Mouse (Mus musculus) heart, postnatal 25 days (tissue): ENCODE results near the gene Rexo2. TPM values are rescaled to one million over a fixed set of nuclear protein-coding genes. Genes with fewer than 3 reads are reported as not detected.
"Not testable (repeated sequence)": the region's sequence is repeated elsewhere in the genome, so short reads cannot be mapped to it uniquely, and the experiment has no call there.

Source experiments
- DNase-seq: peaks from one replicate; pipeline ENCODE4 v3.0.0; 2022; ENCODE audit warnings: low spot score
- intact Hi-C: fragments of 180-260 bp; cut with DNase I; formaldehyde crosslinking; loops from one replicate; pipeline ENCODE4 v1.15.1; 2025
- total RNA-seq, 2 experiments: library from RNA; stranded (reverse); gene quantifications; 2 replicates each; pipeline ENCODE4 v1.2.3; 2021

Rexo2 gene
- total RNA-seq, 2 experiments from 2014 or later = 64.7 to 67.1 TPM

DNA sequence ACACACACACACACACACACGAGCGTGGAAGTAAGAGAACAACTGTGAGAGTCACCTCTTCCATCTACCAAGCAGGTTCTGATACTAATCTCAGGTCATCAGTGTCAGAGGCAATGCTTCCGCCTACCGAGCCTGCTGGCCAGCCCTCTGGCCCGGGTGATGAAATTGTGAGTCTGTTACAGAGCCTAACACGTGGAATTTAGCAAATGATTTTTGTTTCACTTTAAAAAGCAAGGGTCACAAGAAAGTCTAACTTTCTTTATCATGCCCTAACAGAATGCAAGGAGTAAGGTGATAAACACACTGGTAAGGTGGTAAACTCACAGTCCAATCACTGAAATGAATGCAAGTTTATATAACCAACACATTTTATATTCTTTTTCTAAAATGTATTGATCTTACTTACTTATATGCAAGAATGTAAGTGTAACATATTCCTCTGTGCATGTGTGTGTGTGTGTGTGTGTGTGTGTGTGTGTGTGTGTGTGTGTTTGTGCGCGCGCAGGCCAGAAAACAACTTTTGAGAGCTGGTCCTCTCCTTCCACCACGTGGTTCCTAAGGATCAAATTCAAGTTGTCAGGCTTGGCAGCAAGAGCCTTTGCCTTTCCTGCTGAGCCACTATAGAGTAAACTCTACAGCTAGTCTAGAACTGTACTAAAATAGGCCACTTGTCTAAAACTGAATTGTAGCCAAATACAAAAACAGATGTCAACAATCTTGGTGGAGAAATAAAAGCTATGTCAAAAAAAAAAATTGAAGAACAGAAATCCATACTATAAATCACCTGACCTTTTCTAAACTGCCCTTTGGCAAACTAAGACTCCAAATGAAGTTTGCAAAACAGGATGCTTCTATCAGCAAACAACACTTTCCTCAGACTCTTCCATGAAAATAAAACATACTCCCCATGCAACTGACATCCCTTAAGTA is 3.9 kb downstream of the Rexo2 start:
- intact Hi-C loops = loop anchor here (10.0 kb wide), 1 partner anchor 388 kb away; no protein-coding TSS in a partner anchor
- DNase-seq = no peak

DNA sequence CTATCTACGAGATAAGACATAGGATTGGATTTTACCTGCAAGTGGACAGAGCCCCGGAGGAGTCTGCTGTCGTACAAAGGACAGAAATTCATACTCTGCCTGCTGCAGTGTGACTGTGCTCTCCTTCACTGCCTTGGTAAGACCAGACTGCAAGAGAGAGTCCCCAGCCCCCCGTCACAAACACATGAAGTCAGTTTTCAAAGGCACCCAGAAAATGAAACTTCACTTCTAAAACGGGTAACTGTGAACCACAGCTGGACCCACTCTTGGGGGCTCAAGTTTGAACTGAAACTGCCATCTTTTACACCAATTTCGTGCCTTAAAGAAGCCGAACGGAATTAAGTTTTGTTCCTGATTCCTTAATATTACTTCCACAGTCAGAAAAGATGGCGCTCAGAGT is 6.1 kb downstream of the Rexo2 start:
- no peak for DNase-seq
- intact Hi-C loops = loop anchor here (10.0 kb wide), 1 partner anchor 390 kb away; no protein-coding TSS in a partner anchor

DNA sequence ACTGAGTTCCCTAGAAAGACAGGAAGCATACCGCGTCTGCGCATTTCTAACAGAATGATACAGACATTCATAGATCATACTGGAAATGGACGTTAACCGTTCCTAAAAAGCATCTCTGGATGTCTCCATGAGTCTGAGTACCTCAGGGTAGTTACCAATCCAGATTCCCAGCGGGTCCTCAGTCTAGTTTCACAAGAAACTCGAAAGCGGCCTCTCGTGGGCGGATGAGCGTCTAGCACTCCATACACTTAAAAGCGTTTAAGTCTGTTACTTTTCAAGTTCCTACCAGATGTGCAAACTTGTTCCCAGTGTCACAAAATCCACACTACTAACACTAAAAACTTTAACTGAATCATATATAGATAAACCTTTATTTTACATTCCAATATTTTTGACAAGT is 7.3 kb downstream of the Rexo2 start:
- no peak for DNase-seq
- intact Hi-C loops = loop anchor here (10.0 kb wide), 1 partner anchor 392 kb away; no protein-coding TSS in a partner anchor

GRCm38 (mm10) chr9:48472441-48473025 is 7.9 kb downstream of the Rexo2 start:
- intact Hi-C loops = loop anchor here (10.0 kb wide), 1 partner anchor 392 kb away; no protein-coding TSS in a partner anchor
- no peak for DNase-seq

GRCm38 (mm10) chr9:48467471-48467870 is 13.0 kb downstream of the Rexo2 start:
- intact Hi-C loops = loop anchor here (2.0 to 10.0 kb wide), 4 partner anchors 93 to 507 kb away; no protein-coding TSS in a partner anchor
- not testable (repeated sequence) for DNase-seq

DNA sequence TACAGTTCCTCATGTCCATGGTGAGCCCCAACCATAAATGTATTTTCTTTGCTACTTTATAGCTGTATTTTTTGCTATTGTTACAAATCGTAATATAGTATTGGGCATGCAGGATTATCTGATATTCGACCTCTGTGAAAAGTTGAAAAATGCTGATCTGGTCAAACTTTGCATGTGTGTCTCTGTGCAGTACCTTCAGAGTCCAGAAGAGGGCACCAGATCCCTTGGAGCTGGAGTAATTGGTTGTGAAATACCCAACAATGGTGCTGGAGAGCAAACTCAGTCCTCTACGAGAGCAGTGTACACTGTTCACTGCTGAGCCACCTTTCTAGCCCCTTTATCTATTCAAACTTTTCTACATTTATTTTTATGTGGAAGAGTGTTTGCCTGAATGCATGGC is 13.6 kb downstream of the Rexo2 start:
- intact Hi-C loops = loop anchor here (2.0 to 10.0 kb wide), 4 partner anchors 94 to 508 kb away; no protein-coding TSS in a partner anchor
- DNase-seq = no peak

DNA sequence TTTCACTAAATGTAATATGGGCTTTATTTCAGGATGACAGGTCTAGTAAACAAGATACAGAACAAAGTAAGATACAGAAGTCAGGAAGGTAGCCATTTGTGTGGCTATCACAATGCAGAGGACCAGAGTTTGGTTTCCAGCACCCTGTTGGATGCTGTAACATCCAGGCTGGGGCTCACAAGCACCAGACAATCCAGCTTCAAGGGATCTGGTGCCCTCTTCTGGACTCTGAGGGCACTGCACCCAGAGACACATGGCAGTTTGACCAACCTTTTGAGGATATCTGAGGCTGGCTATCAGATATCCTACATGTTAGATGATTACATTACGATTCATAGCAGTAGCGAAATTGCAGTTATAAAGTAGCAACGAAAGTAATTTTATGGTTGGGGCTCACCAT is 14.8 kb downstream of the Rexo2 start:
- no peak for DNase-seq
- intact Hi-C loops = loop anchor here (2.0 to 10.0 kb wide), 4 partner anchors 95 to 509 kb away; no protein-coding TSS in a partner anchor

- intact Hi-C loops = loop anchor here (10.0 kb wide), 2 partner anchors 197 to 513 kb away; no protein-coding TSS in a partner anchor
- DNase-seq = no peak
These were observed 18.9 kb downstream of the Rexo2 start for GRCm38 (mm10) chr9:48461545-48461944.

- intact Hi-C loops = loop anchor here (10.0 kb wide), 2 partner anchors 196 to 514 kb away; no protein-coding TSS in a partner anchor
- no peak for DNase-seq
These were observed 19.7 kb downstream of the Rexo2 start for GRCm38 (mm10) chr9:48460720-48461119.

GRCm38 (mm10) chr9:48459391-48459790 is 21.0 kb downstream of the Rexo2 start:
- no peak for DNase-seq
- intact Hi-C loops = no loop called here

DNA sequence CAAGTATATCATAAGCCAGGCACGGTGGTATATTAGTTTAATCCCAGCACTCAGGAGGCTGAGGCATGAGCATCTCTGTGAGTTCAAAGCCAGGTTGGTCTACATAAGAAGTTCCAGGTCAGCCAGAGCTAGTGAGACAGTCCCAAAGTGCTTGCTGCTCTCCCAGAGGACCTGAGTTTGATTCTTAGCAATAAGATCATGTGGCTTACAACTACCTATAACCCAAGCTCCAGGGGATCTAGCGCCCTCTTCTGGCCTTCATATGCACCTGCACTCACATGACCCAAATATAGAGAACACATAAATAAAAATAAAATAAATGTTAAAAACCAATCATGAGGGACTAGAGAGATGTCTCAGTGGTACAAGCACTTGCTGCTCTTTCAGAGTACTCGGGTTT is 21.5 kb downstream of the Rexo2 start:
- intact Hi-C loops = no loop called here
- DNase-seq = no peak

GRCm38 (mm10) chr9:48455961-48456360 is 24.5 kb downstream of the Rexo2 start:
- intact Hi-C loops = no loop called here

GRCm38 (mm10) chr9:48450066-48450465 is 30.4 kb downstream of the Rexo2 start:
- DNase-seq = no peak
- intact Hi-C loops = no loop called here

More at GRCm38 (mm10) chr9:48455961-48456360, 24.5 kb downstream of the Rexo2 start:
- DNase-seq = no peak

DNA sequence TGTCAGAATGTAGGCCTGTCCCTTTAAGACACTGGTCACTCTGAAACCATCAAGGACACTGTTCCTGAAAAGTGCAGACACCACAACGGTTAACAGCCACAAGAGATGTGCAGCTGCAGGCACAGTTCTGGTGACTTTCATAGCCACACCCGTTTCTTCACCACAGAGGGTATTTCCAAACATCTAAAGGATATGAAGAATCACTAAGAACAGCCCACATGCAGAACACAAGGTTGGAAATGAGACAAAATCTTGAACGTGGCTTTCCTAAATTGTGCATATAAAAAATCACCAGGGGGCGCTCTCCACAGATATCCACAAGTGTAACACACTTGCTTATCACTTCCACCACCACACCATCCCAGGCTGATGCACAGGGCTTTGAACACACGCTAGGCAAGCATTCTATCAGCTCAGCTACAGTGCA is 32.6 kb downstream of the Rexo2 start:
- no peak for DNase-seq
- intact Hi-C loops = loop anchor here (5.0 kb wide), 1 partner anchor 110 kb away; no protein-coding TSS in a partner anchor

- intact Hi-C loops = loop anchor here (5.0 kb wide), 1 partner anchor 112 kb away; no protein-coding TSS in a partner anchor
- DNase-seq = no peak
These were observed 35.6 kb downstream of the Rexo2 start for GRCm38 (mm10) chr9:48444821-48445220.

DNA sequence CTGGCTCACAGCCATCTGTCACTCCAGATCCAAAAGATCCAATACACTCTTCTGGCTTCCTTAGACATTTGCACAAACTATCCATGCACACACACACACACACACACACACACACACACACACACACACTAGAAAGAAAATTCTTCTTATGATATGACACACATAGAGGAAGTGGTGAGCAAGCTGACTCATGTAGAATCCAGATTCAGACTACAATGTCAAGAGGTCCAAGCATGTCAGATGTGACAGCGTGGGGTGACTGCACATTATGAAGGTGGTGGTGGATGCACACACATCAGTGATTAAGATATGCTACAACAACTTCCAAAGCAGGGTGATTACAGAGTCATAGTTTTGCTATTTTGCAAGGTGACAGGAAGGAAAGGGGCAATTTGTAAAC is 36.5 kb downstream of the Rexo2 start:
- no peak for DNase-seq
- intact Hi-C loops = no loop called here

- DNase-seq = no peak
- intact Hi-C loops = no loop called here
These were observed 48.0 kb downstream of the Rexo2 start for GRCm38 (mm10) chr9:48432449-48432848.

DNA sequence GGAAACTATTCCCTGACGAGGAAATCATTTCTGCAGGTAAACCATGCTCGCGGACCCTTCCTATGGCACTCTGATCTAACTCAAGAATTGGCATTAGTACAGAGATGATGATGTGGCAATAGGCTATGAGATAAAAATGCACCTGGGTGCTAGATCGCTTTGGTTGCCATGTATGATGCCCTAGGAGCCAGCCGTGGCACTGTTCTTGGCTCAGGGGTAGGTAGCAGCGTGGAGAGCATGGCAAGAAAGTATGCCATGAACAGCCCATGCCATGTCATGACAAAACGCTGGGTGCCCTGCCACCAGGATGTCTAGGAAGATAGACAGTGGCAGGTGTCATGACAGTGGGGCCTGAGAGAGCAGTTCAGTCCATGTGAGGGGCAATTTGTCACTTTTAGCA is 53.2 kb downstream of the Rexo2 start:
- no peak for DNase-seq
- intact Hi-C loops = no loop called here

- intact Hi-C loops = no loop called here
- no peak for DNase-seq
These were observed 57.2 kb downstream of the Rexo2 start for GRCm38 (mm10) chr9:48423256-48423655.

- intact Hi-C loops = no loop called here
- no peak for DNase-seq
These were observed 58.0 kb downstream of the Rexo2 start for GRCm38 (mm10) chr9:48422382-48422781.
